Mouse (Mus musculus): Measurements from ENCODE around the gene Msx3.

Gene Msx3

DNA sequence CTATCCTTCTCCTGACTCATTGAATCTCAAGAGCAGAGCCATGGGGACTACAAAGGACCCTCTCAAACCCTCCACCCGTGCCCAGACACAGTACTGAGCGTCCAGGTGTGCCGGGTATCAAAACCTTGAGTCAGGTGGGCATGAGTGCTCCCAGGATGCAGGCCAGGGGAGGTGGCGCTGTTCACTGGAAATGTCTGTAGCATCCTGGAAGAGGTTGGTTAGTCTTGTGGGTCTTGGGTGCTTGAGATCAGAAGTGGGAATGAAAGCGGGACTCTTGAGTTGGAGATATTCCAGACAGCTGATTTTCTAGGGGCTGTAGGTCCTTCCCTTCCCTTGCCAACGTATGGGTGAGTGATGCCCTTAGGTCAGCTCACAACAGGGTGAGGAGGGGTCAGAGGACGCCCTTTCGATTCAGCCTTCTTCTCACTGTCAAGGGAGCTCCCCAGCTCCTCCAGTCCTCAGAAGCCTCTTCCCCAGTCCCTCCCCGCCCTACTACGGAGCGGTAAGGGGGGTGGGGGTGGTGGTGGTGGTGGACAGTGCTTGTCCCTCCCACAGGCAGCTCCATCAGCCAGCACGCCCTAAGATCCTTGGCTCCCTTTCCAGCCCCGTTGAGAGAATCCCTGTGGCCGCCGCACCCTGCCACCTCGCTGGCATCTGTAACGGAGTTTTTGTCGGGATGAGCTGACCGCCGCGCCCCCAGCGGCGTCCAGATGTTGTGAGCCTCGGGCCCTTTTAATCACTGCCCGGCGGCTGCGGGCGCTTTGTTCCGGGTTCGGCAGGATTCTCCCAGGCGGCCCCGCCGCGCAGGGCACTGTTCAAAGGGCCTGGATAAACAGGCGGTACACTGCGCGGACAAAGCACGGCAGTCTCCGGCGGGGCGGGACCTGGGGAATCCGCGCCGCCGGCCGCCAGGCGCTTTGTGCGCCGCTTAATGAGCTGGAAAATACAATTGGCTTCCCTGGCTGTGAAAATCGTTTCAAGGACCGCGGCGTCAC, 8.8 kb upstream of the Msx3 start:
- DNase-seq (ENCODE audit: low spot score) = peak; percentile 93

DNA sequence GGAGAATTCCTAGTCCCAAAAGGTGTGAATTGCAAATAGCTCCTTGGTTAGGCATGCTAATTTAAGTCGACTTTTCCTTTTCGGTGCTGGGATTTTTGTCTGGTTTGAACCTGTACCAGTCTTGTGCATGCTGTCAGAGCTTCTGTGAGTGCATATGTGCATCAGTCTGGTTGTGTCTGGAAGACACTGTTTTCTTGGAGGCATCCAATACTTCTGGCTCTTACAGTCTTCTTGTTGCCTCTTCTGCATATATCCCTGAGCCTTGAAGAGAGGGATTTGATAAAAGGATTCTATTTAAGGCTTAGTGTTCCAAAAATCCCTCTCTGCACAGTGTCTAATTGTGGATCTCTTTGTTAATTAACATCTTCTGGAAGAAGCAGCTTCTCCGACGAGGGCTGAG, 5.2 kb upstream of the Msx3 start:
- no peak for DNase-seq (ENCODE audit: low spot score)

DNA sequence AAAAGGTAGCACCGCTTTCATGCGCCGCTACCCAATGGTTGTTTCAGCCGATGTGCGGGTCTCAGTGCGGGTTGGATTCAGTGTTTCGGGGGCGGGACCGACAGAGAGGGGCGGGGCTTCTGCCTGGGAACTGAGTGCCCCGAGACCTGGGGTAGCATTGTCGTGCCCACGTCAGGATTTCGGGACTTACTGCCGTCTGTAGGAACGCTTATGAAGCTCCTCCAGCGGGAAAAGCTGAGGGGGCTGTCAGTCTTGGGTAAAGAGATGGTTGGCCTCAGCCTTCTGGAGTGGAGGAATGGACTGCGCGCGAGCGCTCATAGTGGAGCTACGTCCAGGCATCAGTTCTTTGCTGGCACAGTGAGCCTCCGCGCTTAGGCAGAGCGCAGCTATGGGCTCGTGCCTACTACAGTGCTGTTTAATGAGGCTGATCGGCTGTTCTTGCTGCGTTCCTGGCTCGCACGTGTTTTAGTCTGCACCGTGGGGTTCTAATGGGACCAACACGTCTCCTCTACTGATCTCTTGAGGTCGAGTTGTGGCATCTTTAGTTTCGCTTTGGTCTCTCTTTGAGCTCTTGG, 313 bp upstream of the Msx3 start:
- DNase-seq (ENCODE audit: low spot score) = peak; percentile 74

DNA sequence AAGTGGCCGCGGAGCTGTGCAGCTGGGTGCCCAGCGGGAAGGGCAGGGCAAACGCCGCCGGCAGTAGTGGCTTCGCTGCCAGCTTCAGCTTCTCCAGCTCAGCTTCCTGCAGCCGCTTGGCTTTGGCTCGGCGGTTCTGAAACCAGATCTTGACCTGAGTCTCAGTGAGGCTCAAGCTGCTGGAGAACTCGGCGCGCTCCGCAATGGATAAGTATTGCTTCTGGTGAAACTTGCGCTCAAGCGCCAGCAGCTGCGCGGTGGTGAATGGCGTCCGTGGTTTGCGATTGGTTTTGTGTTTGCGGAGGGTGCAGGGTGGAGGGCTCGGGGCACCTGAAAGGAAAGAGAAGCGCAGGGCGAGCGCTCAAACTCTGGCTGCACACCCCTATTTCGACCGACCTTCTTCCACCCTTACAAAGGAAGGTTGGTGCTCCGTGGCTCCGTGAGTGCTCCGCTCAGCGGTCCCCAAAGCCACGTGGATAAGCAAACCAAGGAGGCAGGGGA, 1.0 kb downstream of the Msx3 start:
- DNase-seq (ENCODE audit: low spot score) = peak; percentile 57

DNA sequence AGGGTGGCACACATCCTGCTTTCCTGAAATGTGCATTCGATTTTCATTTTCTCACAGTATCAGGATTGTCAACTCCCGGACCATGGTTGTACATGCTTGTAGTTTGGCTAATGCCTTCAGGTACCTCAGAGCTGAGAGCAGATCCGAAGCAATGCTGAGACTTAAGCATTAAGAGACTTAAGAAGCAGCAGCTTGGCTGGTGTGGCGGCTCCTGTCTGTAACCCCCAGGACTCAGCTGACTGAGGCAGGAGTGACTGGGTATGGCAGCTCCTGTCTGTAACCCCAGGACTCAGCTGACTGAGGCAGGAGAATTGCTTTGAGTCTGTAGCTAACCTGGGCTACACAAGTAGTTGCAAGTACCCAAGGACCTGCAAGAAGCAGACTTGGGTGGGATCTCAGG, 3.3 kb downstream of the Msx3 start:
- no peak for DNase-seq (ENCODE audit: low spot score)

DNA sequence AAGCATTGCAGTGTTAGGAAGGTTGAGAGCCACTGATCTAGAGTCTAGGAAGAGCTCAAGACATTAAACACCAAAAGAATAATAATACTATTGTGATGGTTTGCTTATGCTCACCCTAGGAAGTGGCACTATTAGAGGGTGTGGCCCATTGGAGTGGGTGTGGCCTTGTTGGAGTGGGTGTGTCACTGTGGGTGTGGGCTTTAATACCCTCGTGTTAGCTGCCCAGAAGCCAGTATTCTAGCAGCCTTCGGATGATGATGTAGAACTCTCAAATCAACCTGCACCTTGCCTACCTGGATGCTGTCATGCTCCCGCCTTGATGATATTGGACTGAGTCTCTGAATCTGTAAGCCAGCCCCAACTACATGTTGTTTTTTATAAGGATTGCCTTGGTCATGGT, 6.2 kb downstream of the Msx3 start:
- DNase-seq (ENCODE audit: low spot score) = no peak

DNA sequence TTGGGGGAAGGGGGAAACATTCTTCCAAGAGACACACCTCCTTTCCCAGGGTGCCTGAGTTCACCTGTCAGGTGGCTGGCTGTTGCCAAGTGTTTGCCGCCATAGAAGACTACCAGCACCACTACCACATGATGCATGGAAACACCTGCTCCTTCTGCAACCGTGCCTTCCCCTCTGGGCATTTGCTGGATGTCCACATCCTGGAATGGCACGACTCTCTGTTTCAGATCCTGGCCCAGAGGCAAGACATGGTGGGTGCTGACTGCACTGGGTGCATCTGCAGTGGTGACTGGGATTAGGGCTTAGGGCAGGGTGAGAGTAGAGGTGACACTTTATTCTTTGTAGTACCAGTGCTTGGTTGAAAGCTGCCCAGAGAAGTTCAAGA, 11.7 kb downstream of the Msx3 start:
- DNase-seq (ENCODE audit: low spot score) = no peak

DNA sequence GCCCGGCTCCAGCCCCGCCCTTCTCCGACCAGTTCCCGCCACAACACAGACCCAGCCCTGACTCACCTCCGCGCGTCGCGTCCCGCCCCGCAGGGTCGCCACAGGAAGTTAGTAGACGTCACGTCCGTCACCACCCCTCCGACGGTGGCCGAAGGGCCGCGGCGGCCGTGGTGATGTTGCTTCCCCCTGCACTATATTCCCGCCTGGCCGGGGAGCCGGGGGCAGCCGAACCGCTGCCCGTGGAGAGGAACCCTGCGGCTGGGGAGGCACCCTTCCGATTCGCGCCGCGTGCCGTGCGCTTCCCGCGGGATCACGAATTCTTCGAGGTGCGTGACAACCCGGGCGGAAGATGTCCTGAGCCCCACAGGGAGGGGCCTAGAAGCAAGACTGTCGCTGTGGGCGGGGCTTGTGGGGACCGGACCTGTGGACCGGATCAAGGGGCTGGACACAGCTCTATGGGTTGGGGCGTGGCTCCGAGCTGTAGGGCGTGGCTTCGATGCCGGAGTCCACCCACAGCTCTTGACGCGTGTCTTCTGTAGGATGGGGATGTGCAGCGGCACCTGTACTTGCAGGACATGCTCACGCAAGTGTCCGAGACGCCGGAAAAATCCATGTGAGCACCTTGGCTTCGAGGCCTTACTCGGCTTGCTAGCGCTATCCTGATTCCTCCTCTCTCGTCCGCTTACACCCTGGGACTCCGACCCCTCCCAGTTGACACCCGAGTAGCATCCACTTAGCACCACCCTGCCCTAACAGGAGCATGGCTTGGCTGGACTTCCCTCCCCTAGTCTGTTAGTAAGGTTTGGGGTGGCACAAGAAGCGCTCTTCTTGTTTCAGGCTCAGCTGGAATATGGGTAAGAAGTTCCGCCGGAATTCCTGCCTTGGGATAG, 12.4 kb downstream of the Msx3 start, which contains the start of the genes Zfp511 and Tubgcp2:
TSS of gene Zfp511 (plus strand) at position 111 of the 890 bp plus-strand sequence.
TSS of gene Tubgcp2 (minus strand) at position 389 of the 890 bp plus-strand sequence.
- DNase-seq (ENCODE audit: low spot score) = peak; percentile 99

DNA sequence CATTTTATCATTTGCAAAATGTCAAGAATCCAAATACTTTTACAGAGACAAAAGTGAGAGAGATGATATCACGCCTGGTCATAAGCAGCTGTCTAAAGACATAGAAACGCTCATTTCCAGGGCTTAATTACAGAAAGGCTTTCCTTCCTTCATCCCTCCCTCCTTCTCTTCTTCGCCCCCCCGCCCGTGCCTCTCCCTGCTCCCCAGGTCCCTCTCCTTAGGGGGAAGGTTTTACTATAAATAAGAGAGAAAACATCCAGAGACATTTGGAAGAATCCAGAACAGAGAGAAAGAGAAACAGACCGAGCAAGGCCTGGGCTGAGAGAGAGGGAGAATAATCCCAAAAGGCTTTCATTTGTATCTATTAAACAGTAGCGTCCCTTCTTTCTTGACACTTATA, 13.4 kb downstream of the Msx3 start:
- no peak for DNase-seq (ENCODE audit: low spot score)

DNA sequence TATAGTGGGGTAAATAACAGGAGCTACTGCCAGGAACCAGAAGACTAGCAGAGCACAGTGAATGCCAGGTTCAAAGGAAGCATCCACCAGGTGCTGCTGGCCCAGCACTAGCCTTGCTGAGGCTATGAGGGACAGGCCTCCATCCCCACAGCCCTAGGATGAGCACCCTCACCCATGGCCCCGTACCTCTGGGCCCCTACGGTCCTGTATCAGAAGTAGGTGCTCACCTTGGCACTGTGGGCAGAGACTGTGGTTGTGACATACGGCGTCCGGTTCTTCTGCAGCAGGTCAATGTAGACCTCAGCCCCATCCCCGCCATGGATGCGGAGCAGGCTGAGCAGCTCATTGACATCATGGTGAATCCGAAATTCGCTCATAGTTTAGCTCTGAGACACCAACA, 15.5 kb downstream of the Msx3 start:
- no peak for DNase-seq (ENCODE audit: low spot score)

DNA sequence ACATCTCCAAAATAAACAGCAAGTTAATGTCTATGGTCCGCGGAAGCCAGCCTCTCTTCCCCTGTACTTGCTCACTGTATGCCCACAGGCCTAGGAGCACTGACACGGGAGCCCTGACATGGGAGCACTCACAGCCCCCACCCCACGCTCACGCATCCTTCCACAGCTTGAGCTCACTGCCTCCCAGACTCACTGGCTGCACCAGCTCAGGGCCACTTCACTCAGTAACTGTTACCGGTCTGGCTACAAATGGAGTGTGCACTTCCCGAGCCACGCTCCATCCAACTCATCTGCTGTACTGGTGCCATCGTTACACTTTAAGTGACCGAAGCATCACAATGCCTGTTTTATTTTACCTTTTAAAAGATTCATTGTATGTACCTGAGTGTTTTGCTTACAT, 16.5 kb downstream of the Msx3 start:
- no peak for DNase-seq (ENCODE audit: low spot score)

DNA sequence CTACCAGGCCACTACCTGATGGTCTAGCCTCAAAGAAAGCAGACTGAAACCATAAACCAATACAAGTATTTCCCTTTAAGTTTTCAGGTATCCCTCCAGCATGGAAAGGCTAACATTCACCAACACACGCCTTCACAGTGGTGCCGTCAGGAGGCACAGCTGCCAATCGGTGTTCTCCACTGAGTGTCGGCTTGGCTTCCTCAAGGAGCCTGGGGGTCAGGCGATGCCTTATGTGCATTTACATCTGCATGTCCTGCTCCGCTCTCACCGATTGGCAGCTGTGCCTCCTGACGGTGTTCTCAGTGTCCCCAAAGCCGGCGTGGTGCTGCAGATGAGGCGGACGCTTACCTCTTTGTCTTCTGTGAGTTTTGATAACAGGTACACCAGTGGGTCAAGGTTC, 17.1 kb downstream of the Msx3 start:
- no peak for DNase-seq (ENCODE audit: low spot score)

DNA sequence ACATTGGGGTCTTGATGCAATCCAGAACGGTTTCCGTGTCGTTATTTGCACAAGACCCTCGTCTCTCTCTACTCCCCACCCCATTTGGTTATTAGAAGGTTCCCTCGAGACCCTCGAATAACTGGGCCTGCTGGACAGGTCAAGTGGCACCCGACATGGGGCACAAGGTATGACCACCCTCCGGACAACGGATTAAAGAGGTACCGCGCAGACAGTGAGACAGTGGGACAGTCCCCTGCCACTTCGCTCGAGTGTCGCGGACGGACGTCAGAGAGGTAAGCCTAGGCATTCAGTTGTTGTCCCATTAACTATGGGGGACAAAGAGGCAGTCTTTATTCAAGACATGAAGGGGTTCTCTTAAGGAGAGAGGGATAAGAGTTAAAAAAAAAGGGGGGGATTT, 37.6 kb downstream of the Msx3 start:
- no peak for DNase-seq (ENCODE audit: low spot score)

DNA sequence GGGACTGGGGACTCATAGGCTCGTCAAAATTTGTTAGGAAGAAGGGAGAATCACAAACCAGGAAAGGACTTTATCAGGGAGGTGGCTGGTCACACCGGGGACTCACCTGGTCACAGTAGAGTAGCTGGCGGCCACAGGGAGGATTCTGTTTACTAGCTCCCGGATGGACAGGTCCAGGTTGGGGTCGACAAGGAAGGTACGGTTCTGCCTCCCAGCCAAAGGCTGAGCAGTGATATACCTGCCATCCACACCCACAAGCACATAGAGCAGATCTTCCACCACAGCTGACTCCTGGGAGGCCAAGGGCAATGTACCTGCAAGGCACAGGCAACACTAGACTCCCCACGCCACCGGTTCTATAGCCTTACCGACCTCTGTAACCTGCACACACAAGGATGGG, 41.1 kb downstream of the Msx3 start:
- DNase-seq (ENCODE audit: low spot score) = no peak

DNA sequence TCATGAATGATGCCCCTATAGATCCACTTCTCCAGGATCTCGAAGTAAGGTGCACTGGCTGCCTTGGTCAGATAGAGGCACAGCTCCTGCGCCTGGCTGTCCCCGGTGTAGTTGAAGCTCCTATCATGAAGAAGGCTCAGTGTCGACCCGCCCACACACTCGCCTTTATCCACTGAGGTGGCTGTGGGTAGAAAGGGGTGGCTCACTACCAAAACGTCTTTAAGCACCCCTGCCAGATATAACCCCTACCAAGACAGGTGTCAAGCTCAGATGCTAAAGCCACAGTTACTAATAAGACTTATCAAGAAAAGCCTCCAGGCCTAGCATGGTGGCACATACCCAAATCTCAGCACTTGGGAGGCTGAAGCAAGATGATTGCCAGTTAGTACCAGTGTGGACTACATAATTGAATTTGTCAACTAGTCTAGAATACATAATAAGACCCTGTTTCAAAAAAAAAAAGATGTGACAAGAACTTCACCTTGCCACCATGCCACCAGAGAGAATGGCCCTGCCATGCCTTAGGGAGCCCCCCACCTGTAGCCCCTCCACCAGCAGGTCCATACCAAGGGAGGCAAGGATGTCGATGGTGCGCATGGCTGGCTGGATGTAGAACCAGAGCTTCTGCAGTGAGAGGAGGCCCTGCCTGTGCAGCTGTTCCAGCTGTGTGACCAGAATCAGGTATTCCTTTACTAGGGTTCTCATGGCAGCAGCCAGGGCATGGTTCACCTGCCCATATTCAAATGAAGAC, 41.9 kb downstream of the Msx3 start:
- DNase-seq (ENCODE audit: low spot score) = no peak

DNA sequence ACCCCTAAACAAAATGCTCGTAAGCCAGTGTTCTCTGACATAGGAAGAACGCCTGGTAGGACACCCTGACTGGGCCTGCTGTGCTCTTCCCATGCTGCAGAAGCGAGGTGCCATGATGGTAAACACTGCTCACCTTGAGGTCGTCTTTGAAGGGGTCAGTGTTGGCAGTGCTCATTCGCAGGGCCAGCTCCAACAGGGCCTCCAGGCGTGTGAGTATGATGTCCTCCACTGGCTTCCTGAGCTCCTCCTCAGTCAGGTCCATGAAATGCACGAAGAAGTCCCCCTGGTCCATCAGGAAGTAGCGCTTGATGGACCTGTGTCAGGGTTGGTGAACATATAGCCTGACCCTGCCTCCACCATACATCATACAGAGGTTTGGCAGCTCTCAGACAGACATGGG, 44.2 kb downstream of the Msx3 start:
- DNase-seq (ENCODE audit: low spot score) = no peak

DNA sequence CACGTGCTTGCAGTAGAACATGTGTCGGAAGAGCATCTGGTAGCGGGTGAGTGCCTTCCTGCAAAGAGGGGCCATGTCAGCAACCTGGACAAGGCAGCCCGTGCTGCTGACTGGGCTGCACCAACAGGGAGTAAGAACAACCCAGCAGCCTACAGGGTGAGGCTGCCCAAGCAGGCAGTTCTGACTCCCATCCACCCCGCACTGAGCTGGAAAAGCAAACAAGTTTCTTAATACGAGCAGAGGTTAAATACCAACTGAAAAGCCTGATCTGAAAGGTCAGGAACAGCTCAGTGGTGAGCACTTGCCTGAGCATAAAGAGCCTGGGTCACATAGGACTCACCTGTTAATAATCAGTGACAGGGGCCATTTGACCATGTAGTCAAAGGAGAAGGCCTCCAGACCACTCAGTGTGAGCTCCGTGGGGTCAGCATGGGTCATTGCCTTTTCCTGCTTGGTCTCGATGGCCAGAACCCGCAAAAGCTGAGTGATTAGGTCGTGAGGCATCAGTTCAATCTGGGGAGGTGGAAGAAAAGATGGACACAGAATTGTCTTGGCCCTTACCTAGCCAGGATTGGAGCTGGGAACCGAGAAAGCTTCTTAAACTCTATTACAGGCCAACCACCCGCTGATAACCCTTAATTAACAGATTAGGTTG, 47.7 kb downstream of the Msx3 start:
- peak; percentile 29 for DNase-seq (ENCODE audit: low spot score)

DNA sequence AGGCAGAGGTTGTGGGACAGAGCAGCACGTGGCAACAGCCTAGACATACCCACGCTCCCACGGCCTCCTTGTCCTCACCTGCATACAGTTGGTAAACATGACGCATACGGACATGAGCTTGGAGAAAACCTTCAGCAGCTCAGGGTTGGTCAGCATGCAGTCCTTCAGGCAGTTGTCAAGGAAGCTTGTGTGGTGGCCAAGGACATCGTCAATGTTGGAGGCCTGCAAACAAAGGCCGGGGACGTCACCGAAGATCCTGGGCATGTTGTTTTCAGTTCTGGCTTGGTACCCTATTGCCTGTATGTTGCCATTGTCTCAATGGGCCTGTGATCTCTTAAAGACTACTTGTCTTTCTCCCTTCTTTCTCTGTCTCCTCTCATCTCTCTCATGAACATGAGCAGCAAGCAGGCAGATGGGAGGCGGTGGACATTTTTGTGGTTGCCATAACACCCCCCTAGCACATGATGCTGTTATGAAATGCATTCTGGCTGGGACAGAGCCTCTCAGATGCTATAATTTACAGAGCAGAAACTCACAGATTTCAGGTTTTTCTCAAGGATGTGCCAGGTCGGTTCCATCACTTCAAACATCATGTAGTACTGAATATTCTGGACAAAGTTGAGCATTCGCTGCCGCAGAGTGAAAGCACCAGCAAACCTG, 50.1 kb downstream of the Msx3 start:
- no peak for DNase-seq (ENCODE audit: low spot score)
